Mouse (Mus musculus) gastrocnemius, postnatal 14 days (tissue): Measurements from ENCODE around the gene Bysl. TPM values are rescaled to one million over a fixed set of nuclear protein-coding genes. Genes with fewer than 3 reads are reported as not detected.

ENCODE experiments used
- DNase-seq: peaks from one replicate; pipeline ENCODE4 v3.0.0; 2021; ENCODE audit warnings: mixed read lengths
- intact Hi-C: fragments of 180-260 bp; cut with DNase I; formaldehyde crosslinking; loops from one replicate; pipeline ENCODE4 v1.15.1; 2025; ENCODE audit warnings: low total_unique reads
- total RNA-seq, 2 experiments: library from RNA; stranded (reverse); gene quantifications; 2 replicates each; pipeline ENCODE4 v1.2.3; 2021

The Bysl gene
- total RNA-seq, 2 experiments from 2014 or later: 12.3 to 14.8 TPM

DNA sequence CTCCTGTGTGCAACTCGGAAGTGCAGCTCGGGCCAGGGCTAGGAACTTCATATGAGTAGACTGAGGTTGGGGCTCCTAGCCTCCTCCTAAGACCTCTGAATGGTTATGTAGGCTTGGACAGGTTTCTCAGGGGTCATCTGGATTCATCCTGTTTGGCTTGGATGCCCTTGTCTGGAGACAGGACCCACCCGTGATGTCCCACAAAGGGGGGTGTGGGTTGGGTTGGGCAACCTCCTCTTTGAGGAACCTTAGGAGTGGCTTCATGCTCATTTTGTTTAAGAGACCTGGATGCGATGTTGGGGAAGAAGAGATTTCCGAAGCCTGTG lies 14.5 kb downstream of the Bysl start:
- intact Hi-C loops: no loop called here
- no peak for DNase-seq

DNA sequence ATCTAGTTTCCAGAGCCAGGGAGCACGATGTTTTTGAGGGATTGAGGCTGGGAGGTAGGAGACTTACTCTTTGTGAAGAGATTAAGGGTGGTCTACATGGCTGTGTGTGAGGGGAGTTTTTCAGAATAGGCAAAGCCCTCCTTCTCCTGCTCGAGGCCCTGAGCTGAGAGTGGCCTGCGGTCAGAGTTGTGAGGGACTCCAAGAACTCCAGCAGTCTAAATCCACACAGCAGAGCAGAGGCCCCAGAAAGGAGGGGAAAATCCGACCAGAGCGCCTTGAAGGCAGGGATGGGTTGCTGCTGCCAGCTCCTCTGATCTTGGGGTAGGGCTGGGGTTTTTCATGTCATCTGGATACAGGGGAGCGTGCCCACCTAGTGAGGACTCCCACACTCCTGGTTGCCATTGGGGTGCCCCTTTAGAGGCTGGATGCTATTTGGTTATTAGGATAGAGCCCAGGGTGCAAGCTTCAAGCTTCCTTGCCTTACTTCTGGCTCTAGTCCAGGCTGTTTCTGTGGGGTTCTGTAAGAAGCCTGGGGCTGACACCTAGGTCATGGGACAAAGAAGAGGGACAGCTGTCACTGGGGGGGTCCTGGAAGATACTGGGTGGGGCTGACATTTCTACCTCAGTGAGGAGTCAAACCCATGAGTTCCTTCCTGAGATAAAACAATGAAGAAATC lies 15.0 kb downstream of the Bysl start:
- no peak for DNase-seq
- intact Hi-C loops: no loop called here

DNA sequence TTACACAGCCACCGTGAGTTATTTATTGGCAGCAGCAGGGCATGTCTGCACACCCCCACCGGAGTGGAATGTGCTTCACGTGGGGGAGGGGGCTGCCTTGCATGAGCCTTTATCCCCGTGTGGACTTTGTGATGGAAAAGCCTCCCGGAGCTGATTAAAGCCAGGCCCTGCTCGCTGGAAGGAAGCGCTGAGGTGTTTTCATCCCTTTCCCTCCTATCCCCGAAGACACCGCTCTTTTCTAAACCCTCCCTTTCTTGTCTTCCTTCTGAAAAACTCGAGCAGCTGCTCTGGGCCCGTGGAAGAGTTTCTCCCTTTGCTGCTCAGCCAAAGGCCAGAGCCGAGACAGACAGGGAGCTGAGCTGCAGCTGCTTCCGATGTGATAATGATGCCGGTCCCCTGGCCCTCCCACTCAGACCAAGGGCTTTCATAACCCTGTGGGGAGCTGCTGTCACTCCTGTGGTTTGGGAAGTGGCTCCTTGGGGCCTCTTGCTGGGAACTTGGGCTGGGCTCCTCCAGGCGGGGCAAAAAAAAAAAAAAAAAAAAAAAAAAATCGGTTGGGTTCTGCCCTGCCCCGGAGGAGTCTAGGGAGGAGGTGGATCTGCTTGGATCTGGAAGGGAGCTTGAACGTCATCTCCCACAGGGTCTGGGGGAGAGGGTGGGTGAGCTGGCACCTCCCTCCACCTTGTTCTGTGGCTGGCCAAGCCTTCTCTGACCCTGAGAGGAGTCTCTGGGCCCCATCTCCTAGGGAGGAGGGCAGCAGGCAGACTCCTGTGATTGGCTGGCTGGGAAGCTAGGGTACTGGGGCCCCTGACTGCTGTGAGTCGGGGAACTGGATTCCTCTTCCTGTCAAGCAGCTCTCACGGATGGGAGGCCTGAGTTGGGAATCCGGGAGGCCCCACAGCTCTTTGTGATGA lies 15.8 kb downstream of the Bysl start:
- intact Hi-C loops: no loop called here
- DNase-seq: peak; percentile 64

DNA sequence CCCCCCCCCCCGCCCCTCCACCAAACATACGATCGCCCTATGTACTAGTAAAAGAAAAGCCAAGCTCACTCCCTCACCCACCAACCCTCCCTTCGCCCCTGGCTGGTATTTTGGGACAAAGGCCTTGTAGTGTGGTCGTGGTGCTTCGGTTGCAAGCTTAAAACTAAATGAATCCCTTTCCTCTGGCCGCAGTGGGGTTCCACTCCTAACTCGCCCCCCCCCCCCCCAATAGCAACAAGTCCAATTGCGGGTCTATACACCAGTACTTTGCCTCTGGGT lies 16.4 kb downstream of the Bysl start:
- intact Hi-C loops: no loop called here
- no peak for DNase-seq

DNA sequence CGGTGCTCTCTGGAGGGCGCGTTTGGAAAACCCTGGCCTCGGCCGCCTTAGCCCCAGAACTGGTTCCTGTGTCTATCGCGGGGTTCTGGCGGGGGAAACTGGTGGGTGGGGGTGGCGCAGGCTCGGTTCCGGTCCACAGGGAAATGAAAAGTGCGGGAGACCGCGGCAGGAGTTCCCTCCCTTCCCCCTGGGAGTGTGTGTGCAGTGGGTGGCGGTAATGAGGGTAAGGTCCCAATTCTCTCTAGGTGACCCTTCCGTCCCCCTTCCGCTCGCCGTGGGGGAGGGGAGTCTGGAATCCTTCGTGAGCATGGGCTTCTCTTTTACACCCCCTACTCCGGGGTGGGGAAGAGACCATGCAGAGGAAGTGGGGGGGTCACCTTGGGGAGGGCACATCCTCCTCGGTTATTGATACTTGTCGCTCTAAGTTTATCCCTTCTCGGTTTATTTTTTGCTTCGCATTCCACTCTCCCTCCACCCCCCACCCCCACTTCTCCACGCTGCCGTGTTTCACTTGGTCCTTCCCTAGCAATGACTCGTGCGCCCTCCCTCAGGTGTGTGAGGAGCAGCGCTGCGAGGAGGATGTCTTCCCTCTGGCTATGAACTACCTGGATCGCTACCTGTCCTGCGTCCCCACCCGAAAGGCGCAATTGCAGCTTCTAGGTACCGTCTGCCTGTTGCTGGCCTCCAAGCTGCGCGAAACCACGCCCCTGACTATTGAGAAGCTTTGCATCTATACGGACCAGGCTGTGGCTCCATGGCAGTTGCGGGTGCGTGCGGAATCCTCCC lies 16.9 kb downstream of the Bysl start:
- peak; percentile 41 for DNase-seq
- intact Hi-C loops: no loop called here

DNA sequence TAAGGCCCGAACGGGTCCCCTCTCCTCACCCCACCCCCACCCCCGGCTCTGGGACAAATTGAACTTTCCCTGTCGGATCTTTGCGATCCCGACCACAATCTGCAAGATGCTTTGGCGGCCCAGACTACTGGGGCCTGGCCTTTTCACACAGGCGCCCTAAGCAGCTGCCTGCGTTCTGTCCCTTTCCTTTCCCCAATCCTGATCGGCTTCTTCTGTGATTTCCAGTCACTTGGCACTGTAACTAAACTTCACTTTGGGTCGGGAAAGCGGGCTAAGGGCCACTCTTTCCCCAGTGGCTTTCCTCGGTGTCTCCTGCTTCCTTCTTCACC lies 17.5 kb downstream of the Bysl start:
- intact Hi-C loops: no loop called here
- DNase-seq: no peak

DNA sequence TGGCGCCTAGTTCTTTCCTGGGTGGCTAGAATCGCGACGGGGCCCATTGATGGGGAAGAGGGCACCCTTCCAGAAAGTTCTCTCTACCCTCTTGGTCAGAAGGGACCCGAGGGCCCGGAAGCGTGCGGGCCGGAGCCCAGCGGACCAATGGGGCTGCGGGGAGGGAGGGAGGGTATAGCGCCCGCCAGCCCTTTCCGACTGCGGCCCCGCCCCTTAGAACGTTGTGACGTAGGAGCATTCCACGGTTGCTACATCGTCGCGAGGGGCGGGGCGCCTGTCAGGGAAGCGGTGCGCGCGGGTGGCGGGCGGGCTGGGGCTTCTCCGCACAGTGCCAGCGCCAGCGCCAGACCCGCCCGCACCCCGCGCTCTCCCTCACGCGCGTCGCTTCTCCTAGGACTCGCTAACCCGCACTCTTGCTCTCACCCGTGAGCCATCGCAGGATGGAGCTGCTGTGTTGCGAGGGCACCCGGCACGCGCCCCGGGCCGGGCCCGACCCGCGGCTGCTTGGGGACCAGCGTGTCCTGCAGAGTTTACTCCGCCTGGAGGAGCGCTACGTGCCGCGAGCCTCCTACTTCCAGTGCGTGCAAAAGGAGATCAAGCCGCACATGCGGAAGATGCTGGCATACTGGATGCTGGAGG lies 18.0 kb downstream of the Bysl start:
- intact Hi-C loops: no loop called here
- DNase-seq: peak; percentile 96

DNA sequence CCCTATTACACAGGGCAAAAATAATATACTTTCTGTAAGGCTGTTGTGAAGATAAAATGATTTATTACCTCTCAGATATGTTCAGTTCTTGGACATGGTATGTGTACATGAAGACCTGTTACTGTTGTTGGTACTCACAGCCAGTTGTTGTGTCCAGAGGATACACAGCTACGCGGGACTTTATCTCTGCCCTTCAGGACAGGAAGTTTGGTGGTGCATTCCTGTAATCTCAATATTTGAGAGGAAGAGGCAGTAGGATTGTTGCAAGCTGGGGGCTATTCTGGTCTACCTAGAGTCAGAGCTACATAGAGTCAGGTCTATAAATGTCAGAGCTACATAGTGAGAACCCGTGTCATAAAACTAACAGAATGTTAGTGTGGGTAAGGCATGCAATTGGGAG lies 20.2 kb downstream of the Bysl start:
- intact Hi-C loops: no loop called here
- no peak for DNase-seq

DNA sequence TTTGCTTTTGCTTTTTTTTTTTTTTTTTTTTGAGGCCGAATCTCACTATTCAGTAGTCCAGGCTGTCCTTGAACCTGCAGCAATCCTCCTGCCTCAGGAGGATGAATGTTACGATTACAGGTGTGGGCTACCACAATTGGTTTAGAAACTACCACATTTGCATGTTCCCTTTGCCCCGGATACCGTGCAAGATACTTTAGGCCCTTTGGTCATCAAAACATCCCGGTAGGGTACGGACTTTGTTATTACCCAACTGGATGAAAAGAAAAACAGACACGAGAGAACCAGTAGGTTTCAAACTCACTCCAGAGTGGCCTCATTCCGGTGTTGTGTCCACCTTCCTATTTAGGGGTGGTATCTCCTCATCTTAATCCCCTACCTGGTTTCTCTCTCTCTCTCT lies 22.8 kb downstream of the Bysl start:
- no peak for DNase-seq
- intact Hi-C loops: no loop called here

DNA sequence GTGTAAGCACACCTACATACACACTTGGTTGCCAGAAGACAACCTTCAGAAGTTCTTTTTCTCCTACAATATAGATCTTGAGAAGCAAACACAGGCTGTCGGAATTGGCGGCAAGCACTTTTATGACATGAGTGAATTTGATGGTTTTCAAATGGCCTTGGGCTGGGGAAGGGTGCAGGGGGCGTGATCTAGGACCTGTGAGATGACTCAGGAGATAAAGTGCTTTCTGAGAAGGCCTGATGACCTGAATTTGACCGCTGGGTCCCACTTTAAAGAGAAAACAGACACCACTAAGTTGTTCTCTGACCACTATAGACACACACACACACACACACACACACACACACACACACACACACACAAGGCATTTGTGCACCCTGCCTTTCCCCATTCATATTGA lies 30.3 kb downstream of the Bysl start:
- intact Hi-C loops: no loop called here
- no peak for DNase-seq

DNA sequence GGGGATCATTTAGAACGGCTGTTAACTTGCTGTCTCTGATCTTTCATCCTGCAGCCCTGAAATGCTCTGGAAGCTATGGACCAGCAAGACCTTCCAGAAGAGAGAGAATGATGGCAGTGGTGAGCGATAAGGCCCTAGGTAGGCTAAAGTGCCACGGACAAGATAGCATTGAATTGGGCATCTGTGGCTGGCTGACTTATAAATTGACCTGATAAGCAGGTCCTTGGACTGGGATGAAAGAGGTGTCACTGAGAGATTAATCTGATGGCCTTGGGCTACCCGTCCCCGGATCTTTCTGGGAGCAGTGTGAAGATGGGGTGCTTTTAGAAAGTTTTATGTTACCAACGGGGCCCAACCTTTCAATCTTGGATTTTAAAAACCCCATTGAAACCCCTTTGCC lies 32.6 kb downstream of the Bysl start:
- no peak for DNase-seq
- intact Hi-C loops: no loop called here

DNA sequence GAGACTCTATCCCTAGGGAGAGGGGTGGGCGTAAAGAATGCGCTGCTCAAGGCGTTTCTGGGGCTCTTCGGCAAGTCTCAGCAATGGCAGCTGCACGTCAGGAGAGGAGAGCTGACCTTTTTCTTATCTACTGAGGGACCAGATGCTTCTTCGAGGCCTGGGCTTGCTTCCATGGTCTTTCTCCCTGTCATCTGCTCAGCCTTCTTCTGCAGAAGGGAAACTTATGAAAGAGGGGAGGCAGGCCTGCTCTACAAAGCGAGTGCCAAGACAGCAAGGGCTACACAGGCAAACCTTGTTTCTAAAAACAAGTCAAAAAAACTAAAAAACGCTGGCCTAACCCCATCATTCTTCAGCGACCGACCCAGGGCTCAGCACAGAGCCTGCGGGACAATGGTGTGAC lies 36.5 kb downstream of the Bysl start:
- intact Hi-C loops: no loop called here

DNA sequence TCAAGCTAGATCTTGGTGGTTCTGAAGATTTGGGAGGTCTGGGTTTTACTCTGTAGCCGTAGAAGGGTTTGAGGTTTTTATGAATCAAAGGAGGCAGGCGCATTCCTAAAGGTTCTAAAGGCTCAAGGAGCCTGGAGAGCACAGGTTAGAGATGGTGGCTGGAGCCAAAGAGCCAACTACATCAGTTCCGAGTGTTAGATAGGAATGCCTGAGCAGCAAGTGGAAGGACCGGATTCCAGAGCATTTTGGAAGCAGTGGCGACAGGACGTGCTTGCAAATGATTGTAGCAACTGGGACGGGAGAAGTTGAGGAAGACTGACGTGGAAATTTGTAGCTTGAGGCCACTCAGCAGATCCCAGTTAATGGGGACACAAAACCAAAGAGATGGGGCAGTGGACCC lies 37.3 kb downstream of the Bysl start:
- DNase-seq: no peak
- intact Hi-C loops: no loop called here

More for the DNA sequence above, 36.5 kb downstream of the Bysl start:
- DNase-seq: no peak

DNA sequence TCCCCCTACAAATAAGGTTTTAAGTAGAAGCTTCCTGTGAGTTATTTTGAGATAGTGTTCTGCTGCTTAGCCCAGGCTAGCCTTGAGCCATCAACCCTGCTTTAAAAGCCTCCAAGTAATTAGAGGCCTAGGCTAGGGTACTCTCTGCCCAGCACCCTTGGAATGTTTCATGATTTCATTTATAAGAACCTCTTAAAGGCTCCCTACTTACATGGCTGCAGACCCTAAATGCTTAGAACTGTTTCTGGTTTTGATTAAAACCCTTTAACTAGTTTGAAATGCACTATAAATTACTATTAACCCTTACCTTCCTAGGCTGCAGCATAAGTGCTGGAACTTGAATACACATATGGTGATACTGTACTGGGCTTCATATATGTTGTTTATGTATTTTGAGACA lies 38.9 kb downstream of the Bysl start:
- DNase-seq: no peak
- intact Hi-C loops: no loop called here

DNA sequence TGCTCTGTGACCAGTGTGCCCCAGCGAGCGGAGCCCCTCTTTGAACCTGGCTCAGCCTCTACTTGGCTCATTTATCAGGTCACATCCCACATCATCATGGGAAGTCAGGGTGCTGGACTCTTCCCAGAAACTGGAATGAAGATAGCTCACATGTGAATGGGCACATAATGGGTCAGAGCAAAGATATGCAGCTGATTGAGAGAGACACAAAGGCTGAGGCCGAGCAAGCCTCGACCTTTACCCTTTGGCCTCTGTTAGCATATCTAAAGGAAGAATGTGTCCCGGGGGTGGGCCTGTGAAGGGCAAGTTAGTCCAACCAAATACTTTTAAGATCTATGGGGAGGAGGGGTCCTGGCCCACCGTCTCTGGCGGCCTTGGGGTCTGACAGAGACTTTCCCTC lies 39.7 kb downstream of the Bysl start:
- DNase-seq: no peak
- intact Hi-C loops: no loop called here

DNA sequence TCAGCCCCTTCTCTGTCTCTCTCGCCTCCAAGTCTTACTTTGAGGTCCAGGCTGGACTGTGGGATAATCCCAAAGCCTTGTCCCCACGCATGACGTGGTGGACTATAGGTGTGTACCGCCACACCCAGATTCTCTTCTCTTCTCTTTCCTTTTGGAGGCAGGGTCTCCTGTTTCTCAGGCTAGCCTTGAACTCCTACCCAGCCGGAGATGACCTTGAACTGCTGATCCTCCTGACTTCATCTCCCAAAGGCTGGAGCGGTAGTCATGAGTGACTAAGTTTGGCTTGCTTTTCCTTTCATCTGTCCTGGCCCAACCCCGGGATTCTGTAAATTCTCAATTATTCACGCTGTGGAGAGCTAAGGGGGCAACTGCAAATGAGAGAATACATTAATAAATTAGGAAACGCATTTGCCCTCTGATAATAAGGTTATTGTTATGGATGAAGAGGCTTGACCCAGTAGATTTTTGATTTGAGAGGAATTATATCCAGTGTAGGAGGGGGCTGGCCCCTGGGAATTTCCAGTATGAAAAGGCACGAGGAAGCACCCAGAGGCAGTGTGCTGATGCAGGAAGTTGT lies 42.3 kb downstream of the Bysl start:
- DNase-seq: no peak
- intact Hi-C loops: no loop called here

DNA sequence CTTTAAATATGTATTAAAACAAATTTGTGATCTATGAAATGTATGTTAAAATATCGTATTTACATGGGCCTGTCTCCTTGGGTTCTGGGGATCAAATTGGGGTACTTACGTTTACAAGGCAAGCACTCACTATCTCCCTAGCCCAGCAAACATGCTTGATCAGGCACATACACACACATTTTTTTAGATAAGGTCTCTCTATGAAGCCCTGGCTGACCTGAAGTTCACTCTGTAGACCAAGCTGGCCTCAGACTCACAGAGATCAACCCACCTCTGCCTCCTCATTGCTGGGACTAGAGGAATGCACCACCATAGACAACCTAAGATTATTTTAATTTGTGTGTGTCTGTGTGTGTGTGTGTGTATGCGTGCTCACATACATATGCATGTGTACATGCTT lies 42.9 kb downstream of the Bysl start:
- intact Hi-C loops: no loop called here
- no peak for DNase-seq

DNA sequence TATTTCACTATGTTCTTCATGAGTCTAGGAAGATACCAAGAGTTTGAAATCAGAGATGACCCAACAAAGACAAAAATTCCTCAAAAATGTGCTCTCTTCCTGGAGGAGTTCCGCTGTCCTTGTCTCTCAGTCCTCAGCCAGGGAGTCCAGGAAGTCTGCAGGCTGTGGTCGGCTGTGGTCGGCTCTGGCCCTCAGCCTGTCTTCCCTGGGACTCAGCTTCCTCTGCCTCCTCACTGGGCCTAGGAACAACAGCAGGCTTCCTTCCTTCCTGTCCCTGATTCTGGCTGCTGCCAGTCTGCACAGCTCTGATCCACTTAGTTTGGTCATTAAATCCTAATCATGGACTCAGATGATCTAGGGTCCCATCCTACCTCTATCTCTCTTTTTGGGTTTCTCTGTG lies 44.0 kb downstream of the Bysl start:
- DNase-seq: no peak
- intact Hi-C loops: no loop called here

DNA sequence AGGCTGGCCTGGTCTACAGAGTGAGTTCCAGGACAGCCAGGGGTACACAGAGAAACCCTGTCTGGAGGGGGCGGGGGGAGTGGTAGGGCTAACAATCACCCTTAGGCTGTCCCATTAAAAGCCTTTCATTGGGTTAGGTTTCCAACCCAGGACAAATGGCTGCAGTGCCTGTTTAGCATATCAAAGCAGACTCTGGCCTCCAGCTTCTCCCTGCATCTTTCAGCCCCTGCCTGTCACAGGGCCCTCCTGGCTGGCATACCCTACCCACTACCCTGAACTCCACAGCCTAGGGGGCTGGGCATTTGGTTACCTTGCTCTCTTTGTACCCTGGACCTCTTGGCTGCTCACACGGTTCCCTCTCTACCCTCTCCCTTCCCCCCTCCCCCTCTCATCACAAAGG lies 45.2 kb downstream of the Bysl start:
- intact Hi-C loops: no loop called here

DNA sequence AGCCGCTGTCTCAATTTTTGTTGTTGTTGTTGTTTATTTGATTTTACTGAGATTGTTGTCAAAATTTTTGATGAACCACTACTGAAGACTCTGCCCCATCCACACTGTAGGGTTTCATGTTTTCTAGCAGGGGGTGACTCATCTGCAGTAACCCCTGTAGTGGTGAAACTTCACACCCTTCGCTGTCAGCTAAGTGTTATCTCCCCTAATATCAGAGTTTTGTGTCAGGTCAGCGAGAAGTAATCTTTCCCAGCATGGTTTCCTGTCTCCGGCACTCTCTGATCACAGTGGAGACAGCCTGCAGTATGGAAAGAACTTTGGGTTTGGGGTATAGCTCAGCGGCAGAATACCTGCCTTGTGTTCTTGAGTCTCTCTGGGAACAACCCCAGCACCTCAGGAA lies 46.7 kb downstream of the Bysl start:
- intact Hi-C loops: no loop called here
- DNase-seq: no peak

More for the DNA sequence above, 45.2 kb downstream of the Bysl start:
- no peak for DNase-seq
